Mouse (Mus musculus) heart, adult 2 months (tissue): ENCODE data around the gene AI593442. TPM values are rescaled to one million over a fixed set of nuclear protein-coding genes. Genes with fewer than 3 reads are reported as not detected.

Experiments
- DNase-seq, 2 experiments: peaks; one replicate each; pipeline ENCODE4 v3.0.0; 2021
- H3K27ac ChIP-seq: fragments of 200-600 bp; 2 replicates; pipeline ENCODE4 v1.8.1; 2022
- H3K27me3 ChIP-seq: fragments of 200-500 bp; 2 replicates; pipeline ENCODE4 v1.6.1; 2012; ENCODE audit warnings: mild to moderate bottlenecking, low read length, inconsistent platforms, mixed read lengths; ENCODE audit not compliant: control insufficient read depth, insufficient read depth
- H3K36me3 ChIP-seq: fragments of 200-500 bp; 2 replicates; pipeline ENCODE4 v1.6.1; 2012; ENCODE audit warnings: low read length, inconsistent platforms; ENCODE audit not compliant: control insufficient read depth, insufficient read depth
- H3K4me1 ChIP-seq: fragments of 200-500 bp; 2 replicates; pipeline ENCODE4 v1.6.1; 2011; ENCODE audit warnings: low read length; ENCODE audit not compliant: control insufficient read depth, insufficient read depth
- H3K4me3 ChIP-seq: fragments of 200-600 bp; 2 replicates; pipeline ENCODE4 v1.8.1; 2022
- H3K79me2 ChIP-seq: fragments of 200-500 bp; replicated peaks from 2 replicates; pipeline ENCODE4 v1.6.1; 2012; ENCODE audit warnings: mild to moderate bottlenecking, inconsistent platforms, low read length, moderate library complexity, mixed read lengths; ENCODE audit not compliant: control insufficient read depth, insufficient read depth
- H3K9ac ChIP-seq: fragments of 200-500 bp; 2 replicates; pipeline ENCODE4 v1.6.1; 2012; ENCODE audit warnings: low read depth, mild to moderate bottlenecking, control low read depth, inconsistent platforms, low read length, mixed read lengths
- CTCF ChIP-seq: fragments of 200-600 bp; IDR thresholded peaks from 2 replicates; pipeline ENCODE4 v1.8.1; 2022; ENCODE audit warnings: antibody characterized with exemption, mild to moderate bottlenecking, moderate library complexity
- EP300 ChIP-seq: fragments of 200-500 bp; IDR thresholded peaks from 2 replicates; pipeline ENCODE4 v1.6.1; 2011; ENCODE audit warnings: low read depth, low read length, control low read depth; ENCODE audit not compliant: insufficient read depth
- POLR2A ChIP-seq: fragments of 200-500 bp; IDR thresholded peaks from 2 replicates; pipeline ENCODE4 v1.6.1; 2011; ENCODE audit warnings: mild to moderate bottlenecking, low read depth, low read length, control low read depth; ENCODE audit not compliant: insufficient read depth
- WGBS: fragments of 180-500 bp; shearing (Covaris S2); methylation state at CpG from one replicate; pipeline ENCODE4 v1.1.7; 2018; 5-methylcytosine and 5-hydroxymethylcytosine counted together
- intact Hi-C: fragments of 180-260 bp; cut with DNase I; formaldehyde crosslinking; loops from one replicate; pipeline ENCODE4 v1.15.1; 2025
- polyA plus RNA-seq: library from polyadenylated mRNA; depleted of rRNA; stranded (reverse); fragments of >200 nt; gene quantifications from 2 replicates; pipeline ENCODE4 v1.2.3, GENCODE M21; 2012
- total RNA-seq, 2 experiments: library from RNA; stranded (reverse); gene quantifications; 2 replicates each; pipeline ENCODE4 v1.2.3; 2021

Gene AI593442
- total and polyA plus RNA-seq, 3 experiments, result 0.94 to 6.1 (median 3.9) TPM

- intact Hi-C loops, result loop anchor here (10.0 kb wide), 1 partner anchor 156 kb away; no protein-coding TSS in a partner anchor
- no peaks in the 10 kb centered on the region for H3K36me3 ChIP-seq
- no peak overlapping the region for H3K27ac ChIP-seq
- peak overlapping the region; percentile 34 for H3K4me3 ChIP-seq
- H3K4me1 ChIP-seq, result no peaks in the 10 kb centered on the region; the same call in 1 of the 2 replicates
- H3K27me3 ChIP-seq, result peaks cover 7% of the 10 kb centered on the region
- no peaks in the 10 kb centered on the region for H3K79me2 ChIP-seq
- 2% methylated on average over 28 of the region's 28 CpGs for WGBS
- TF ChIP-seq EP300 (no peak), POLR2A (no peak), CTCF (no peak)
- no peak overlapping the region for H3K9ac ChIP-seq
- DNase-seq, result peak in 1 of 2 experiments; percentile 17
These were observed 1.3 kb downstream of the AI593442 start for GRCm38 (mm10) chr9:52678179-52678838.

GRCm38 (mm10) chr9:52676587-52676986 lies 3.0 kb downstream of the AI593442 start:
- Histone ChIP-seq H3K36me3 (no peaks in the 10 kb centered on the region), H3K27me3 (peaks cover 7% of the 10 kb centered on the region), H3K4me1 (no peaks in the 10 kb centered on the region; the same call in 1 of the 2 replicates), H3K9ac (no peak overlapping the region), H3K79me2 (no peaks in the 10 kb centered on the region), H3K27ac (no peak overlapping the region), H3K4me3 (no peak overlapping the region)
- DNase-seq, result peak in 1 of 2 experiments; percentile 24
- WGBS, result 22% methylated on average over 4 of the region's 4 CpGs
- TF ChIP-seq POLR2A, result no peak
- no peak for TF ChIP-seq EP300
- no peak for TF ChIP-seq CTCF
- intact Hi-C loops, result loop anchor here (10.0 kb wide), 1 partner anchor 158 kb away; no protein-coding TSS in a partner anchor

- H3K27me3 ChIP-seq, result peaks cover 7% of the 10 kb centered on the region
- intact Hi-C loops, result loop anchor here (10.0 kb wide), 1 partner anchor 159 kb away; no protein-coding TSS in a partner anchor
These were observed 3.6 kb downstream of the AI593442 start for GRCm38 (mm10) chr9:52675937-52676336.

GRCm38 (mm10) chr9:52661422-52661821 lies 18.2 kb downstream of the AI593442 start:
- no peak for DNase-seq
- Histone ChIP-seq H3K36me3 (no peaks in the 10 kb centered on the region), H3K27ac (no peak overlapping the region), H3K9ac (no peak overlapping the region), H3K4me3 (no peak overlapping the region), H3K27me3 (no peaks in the 10 kb centered on the region), H3K79me2 (no peaks in the 10 kb centered on the region), H3K4me1 (no peaks in the 10 kb centered on the region)
- 65% methylated on average over 3 of the region's 3 CpGs for WGBS
- intact Hi-C loops, result no loop called here
- no peak for TF ChIP-seq POLR2A
- no peak for TF ChIP-seq CTCF
- no peak for TF ChIP-seq EP300

More at GRCm38 (mm10) chr9:52675937-52676336, 3.6 kb downstream of the AI593442 start:
- Histone ChIP-seq H3K36me3 (no peaks in the 10 kb centered on the region), H3K9ac (no peak overlapping the region), H3K4me3 (no peak overlapping the region), H3K79me2 (no peaks in the 10 kb centered on the region), H3K4me1 (no peaks in the 10 kb centered on the region; the same call in 1 of the 2 replicates), H3K27ac (no peak overlapping the region)
- no peak for DNase-seq
- WGBS, result 54% methylated on average over 3 of the region's 3 CpGs
- TF ChIP-seq EP300, result no peak
- no peak for TF ChIP-seq CTCF
- no peak for TF ChIP-seq POLR2A

GRCm38 (mm10) chr9:52650341-52650951 lies 29.1 kb downstream of the AI593442 start:
- TF ChIP-seq EP300, result no peak
- TF ChIP-seq CTCF, result no peak
- no peak for TF ChIP-seq POLR2A
- Histone ChIP-seq H3K79me2 (no peaks in the 10 kb centered on the region), H3K4me1 (no peaks in the 10 kb centered on the region), H3K9ac (no peak overlapping the region), H3K27ac (no peak overlapping the region), H3K27me3 (no peaks in the 10 kb centered on the region), H3K36me3 (no peaks in the 10 kb centered on the region), H3K4me3 (no peak overlapping the region)
- 64% methylated on average over 5 of the region's 5 CpGs for WGBS
- DNase-seq, result no peak
- intact Hi-C loops, result no loop called here

GRCm38 (mm10) chr9:52645312-52645711 lies 34.3 kb downstream of the AI593442 start:
- H3K4me1 ChIP-seq, result no peaks in the 10 kb centered on the region
- intact Hi-C loops, result no loop called here
- no peaks in the 10 kb centered on the region for H3K79me2 ChIP-seq
- no peak overlapping the region for H3K9ac ChIP-seq
- H3K27me3 ChIP-seq, result no peaks in the 10 kb centered on the region
- TF ChIP-seq CTCF (no peak), EP300 (no peak), POLR2A (no peak)
- WGBS, result 61% methylated on average over 2 of the region's 2 CpGs
- no peak overlapping the region for H3K4me3 ChIP-seq
- H3K27ac ChIP-seq, result no peak overlapping the region
- DNase-seq, result no peak
- H3K36me3 ChIP-seq, result no peaks in the 10 kb centered on the region
